19 mouse cellular contexts compared by ENCODE assay signal in the genomic region with DNA sequence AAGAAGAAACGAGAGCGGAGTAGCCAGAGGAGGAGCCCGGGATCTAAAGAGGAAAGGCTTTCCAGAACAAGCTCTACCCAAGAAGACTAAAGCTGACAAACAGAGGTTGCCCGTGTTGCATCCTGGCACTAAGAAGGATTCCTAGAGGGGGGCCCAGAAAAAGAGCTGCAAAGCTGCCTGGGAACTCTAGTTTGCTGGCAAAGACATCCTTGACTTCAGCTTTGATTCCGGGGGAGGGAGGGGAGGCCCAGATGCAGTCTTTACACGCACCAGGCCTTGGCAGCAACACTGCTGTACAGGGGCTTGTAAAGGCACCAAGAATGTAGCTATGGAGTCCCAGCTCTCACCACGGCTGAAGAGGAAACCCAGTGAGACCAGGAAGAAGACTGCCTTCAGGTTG. TPM values are rescaled to one million over a fixed set of nuclear protein-coding genes. Genes with fewer than 3 reads are reported as not detected.
DNase-seq lines count a peak whose midpoint lies in the region.
"Had no signal": no experiment of that assay in that cellular context is flagged by ENCODE, and none has a peak within 500 bp of the region (broad histone marks: within the 10 kb centered on the region; RNA-seq: fewer than 3 reads in every experiment).

No protein-coding gene starts in this region.

- WGBS in heart, embryonic 10.5 days: 84% methylated on average over 7 of the region's 7 CpGs

- peaks cover 20% of the 10 kb centered on the region for H3K36me3 ChIP-seq in heart, embryonic 10.5 days

- H3K27me3 ChIP-seq in heart, embryonic 10.5 days (ENCODE audit: insufficient read depth, poor library complexity, severe bottlenecking): no peaks in the 10 kb centered on the region
- H3K27me3 ChIP-seq: embryonic facial prominence, embryonic 12.5 days; liver, embryonic 13.5 days had no signal

- no peaks in the 10 kb centered on the region for H3K4me1 ChIP-seq in heart, embryonic 10.5 days
- H3K4me1 ChIP-seq: embryonic facial prominence, embryonic 12.5 days; liver, embryonic 13.5 days had no signal

- H3K27ac ChIP-seq in heart, embryonic 10.5 days: no peak overlapping the region
- H3K27ac ChIP-seq: embryonic facial prominence, embryonic 12.5 days; liver, embryonic 13.5 days had no signal

- no peaks in the 10 kb centered on the region for H3K9me3 ChIP-seq in heart, embryonic 10.5 days
- H3K9me3 ChIP-seq: embryonic facial prominence, embryonic 12.5 days; liver, embryonic 13.5 days had no signal

- peak; percentile 21 for DNase-seq in cerebellum, adult 9-11 months
- DNase-seq in cerebellum, adult 8-10 months: no peak
- DNase-seq in heart, postnatal 4 days: peak; percentile 11
- no peak for DNase-seq in heart, embryonic 10.5 days (ENCODE audit: low spot score)
- peak; percentile 11 to 34 for DNase-seq in layer of hippocampus, postnatal 14 days (ENCODE audit: low spot score in 2 of 2)
- no peak for DNase-seq in layer of hippocampus, postnatal 25 days (ENCODE audit: extremely low spot score in 1 of 2, low spot score in 1 of 2)
- peak; percentile 8 for DNase-seq in right cerebral cortex, postnatal 4 days
- no peak for DNase-seq in right cerebral cortex, postnatal 25 days
- DNase-seq: adrenal gland, postnatal 10 days; cerebellum, adult 11-12 months; gastrocnemius, postnatal 36 days; heart, postnatal 14 days; kidney, adult 2 months; kidney, postnatal 10 days; liver, embryonic 13.5 days; lung, embryonic 14.5 days; lung, postnatal 36 days had no signal

- no peak overlapping the region for H3K4me3 ChIP-seq in heart, embryonic 10.5 days
- H3K4me3 ChIP-seq: embryonic facial prominence, embryonic 12.5 days; erythroblast, embryonic 14.5 days; liver, embryonic 13.5 days had no signal

RNA-seq across cellular contexts. Expression of gene Ncoa6, which starts 20.1 kb away (rescaled TPM):
- 10 to 100 TPM; 42.9 to 44.7 TPM for total RNA-seq in heart, postnatal 4 days (2021)
- polyA plus RNA-seq in heart, embryonic 10.5 days (2016; fragmentation: Nextera tagmentation; extraction: Ambion mirVana): 16.2 and 17.9 TPM in 2 replicates
- total RNA-seq in layer of hippocampus, postnatal 14 days (2021): 10 to 100 TPM; 61.1 to 71.8 TPM
- total RNA-seq in layer of hippocampus, postnatal 25 days (2021): 10 to 100 TPM; 54.9 to 73.7 TPM

Comparison
In these comparisons a context has a peak if more than half of its experiments do, and no peak if none do; other contexts are left out.
1. DNase-seq: peak in cerebellum, adult 9-11 months (single experiment), heart, postnatal 4 days (single experiment), layer of hippocampus, postnatal 14 days (2 of 2) and right cerebral cortex, postnatal 4 days (single experiment); none in cerebellum, adult 8-10 months (single experiment), heart, embryonic 10.5 days (single experiment), layer of hippocampus, postnatal 25 days (0 of 2) and right cerebral cortex, postnatal 25 days (single experiment).